Mouse (Mus musculus): ENCODE data around the gene Mapk11. TPM values are rescaled to one million over a fixed set of nuclear protein-coding genes. Genes with fewer than 3 reads are reported as not detected.
A peak's percentile ranks its signal among the peaks of the same experiment; 100 is the strongest.

Mapk11 gene
- polyA plus RNA-seq, 1 experiment from 2014 or later = 10.4 TPM

DNA sequence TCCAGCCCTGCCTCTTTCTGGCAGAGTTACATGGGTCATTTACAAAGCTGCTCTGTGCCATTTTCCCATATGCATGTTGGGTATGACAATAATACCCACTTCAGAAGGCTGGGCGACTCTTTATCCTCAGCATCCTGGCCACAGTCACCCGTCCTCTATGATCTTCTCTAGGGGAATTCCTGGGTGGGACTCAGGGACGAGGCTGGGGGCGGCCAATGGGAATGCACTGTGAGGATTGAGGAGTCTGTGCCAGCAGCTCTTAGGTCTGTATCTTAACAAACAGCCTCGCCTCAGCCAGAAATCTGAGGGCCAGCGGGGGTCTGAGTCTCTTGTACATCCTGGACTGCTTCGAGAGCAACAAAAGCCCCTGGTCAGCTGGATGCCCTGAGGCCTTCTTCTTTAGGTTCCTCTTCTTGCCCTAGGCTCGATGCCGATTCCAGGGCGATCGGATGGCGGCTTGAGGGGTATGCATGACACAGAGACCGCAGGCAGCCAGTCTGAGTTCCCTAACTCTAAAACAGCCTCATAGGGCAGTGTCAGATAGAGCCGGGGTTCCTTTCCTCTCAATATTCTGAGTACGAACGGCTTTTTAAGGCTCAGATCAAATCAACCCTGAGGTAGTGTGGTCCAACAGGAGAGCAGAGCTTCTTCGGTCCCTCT lies 23.0 kb upstream of the Mapk11 start:
- ATAC-seq (ENCODE audit: low FRiP score, low read depth) = no peak
- H3K27me3 ChIP-seq = no peaks in the 10 kb centered on the region

DNA sequence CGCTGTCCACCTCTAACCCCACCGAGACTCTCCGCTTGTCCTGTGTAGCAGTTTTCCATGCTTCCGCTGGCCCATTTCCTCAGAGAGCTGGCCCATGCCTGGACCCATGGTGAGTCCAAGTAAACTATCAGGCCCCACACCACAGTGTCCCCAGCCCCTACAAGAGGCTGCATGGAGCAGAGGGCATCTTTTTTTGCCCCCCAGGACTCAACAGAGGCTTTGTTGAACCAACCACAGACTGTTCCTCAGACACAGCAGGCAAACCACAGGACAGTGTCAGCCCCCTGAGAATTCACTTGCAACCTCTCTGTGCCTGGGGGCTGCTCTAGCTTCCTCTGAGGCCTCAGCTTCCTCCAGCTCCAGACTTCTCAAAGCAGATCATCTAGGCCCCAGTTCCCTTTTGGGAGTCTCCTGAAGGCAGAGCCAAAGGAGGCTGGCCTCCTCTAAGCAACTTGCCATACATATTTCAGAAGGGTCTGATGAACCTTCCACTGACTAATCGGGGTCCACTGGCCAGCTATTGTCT lies 22.2 kb upstream of the Mapk11 start:
- Histone ChIP-seq H3K9me3 (no peaks in the 10 kb centered on the region), H3K9ac (no peak overlapping the region), H3K27ac (no peak overlapping the region), H3K27me3 (no peaks in the 10 kb centered on the region), H3K4me3 (no peak overlapping the region), H3K4me1 (peaks cover 83% of the 10 kb centered on the region), H3K36me3 (peaks cover 23% of the 10 kb centered on the region), H3K4me2 (replicated peaks) (no peak overlapping the region)
- no peak for ATAC-seq (ENCODE audit: low FRiP score, low read depth)
- WGBS = 95% methylated on average over 5 of the region's 5 CpGs

More for the DNA sequence above, 23.0 kb upstream of the Mapk11 start:
- Histone ChIP-seq H3K9ac (peak overlapping the region; percentile 82), H3K27ac (peak overlapping the region; percentile 70; the same call in 1 of the 2 replicates), H3K4me1 (peaks cover 91% of the 10 kb centered on the region), H3K36me3 (peaks cover 15% of the 10 kb centered on the region), H3K4me3 (peak overlapping the region; percentile 60), H3K9me3 (no peaks in the 10 kb centered on the region), H3K4me2 (replicated peaks) (peak overlapping the region; percentile 100)
- WGBS = 46% methylated on average over 17 of the region's 17 CpGs

- H3K4me3 ChIP-seq = no peak overlapping the region
- peak overlapping the region; percentile 51 for H3K4me2 ChIP-seq (replicated peaks)
- H3K4me1 ChIP-seq = peaks cover 68% of the 10 kb centered on the region
- H3K9me3 ChIP-seq = no peaks in the 10 kb centered on the region
- 58% methylated on average over 3 of the region's 3 CpGs for WGBS
- peaks cover 38% of the 10 kb centered on the region for H3K36me3 ChIP-seq
- no peak overlapping the region for H3K9ac ChIP-seq
- no peak for ATAC-seq (ENCODE audit: low FRiP score, low read depth)
- no peaks in the 10 kb centered on the region for H3K27me3 ChIP-seq
- peak overlapping the region; percentile 81 for H3K27ac ChIP-seq
Measured at GRCm38 (mm10) chr15:89170102-89170501, 20.7 kb upstream of the Mapk11 start.

DNA sequence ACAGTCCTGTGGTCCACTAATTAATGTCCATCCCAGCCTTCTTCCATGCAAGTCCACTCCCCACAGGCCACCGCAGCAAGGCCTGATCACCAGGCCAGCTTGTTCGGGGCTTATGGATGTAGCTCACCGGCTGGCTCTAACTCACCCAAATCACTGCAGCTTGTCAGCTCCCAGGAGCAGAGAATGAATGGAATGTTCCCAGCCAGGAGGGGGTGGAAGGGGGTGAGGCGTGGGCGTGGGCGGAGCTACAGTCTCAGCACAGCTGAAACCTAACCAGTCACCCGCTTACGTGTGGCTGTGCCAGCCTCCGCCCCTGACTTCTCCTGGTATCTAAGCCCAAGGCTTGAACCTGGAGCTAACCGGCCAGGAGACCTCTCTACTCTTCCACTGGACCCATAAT lies 20.0 kb upstream of the Mapk11 start:
- H3K27ac ChIP-seq = peak overlapping the region; percentile 81
- peaks cover 62% of the 10 kb centered on the region for H3K4me1 ChIP-seq
- peak; percentile 86 for ATAC-seq (ENCODE audit: low FRiP score, low read depth)
- no peaks in the 10 kb centered on the region for H3K9me3 ChIP-seq
- peak overlapping the region; percentile 48; the same call in 1 of the 2 replicates for H3K9ac ChIP-seq
- no peaks in the 10 kb centered on the region for H3K27me3 ChIP-seq
- H3K36me3 ChIP-seq = peaks cover 44% of the 10 kb centered on the region
- 4% methylated on average over 10 of the region's 10 CpGs for WGBS
- H3K4me2 ChIP-seq (replicated peaks) = peak overlapping the region; percentile 51
- peak overlapping the region; percentile 23 for H3K4me3 ChIP-seq

GRCm38 (mm10) chr15:89168922-89169321 lies 19.5 kb upstream of the Mapk11 start:
- no peaks in the 10 kb centered on the region for H3K9me3 ChIP-seq
- peaks cover 56% of the 10 kb centered on the region for H3K4me1 ChIP-seq
- H3K27me3 ChIP-seq = no peaks in the 10 kb centered on the region
- peak overlapping the region; percentile 81 for H3K27ac ChIP-seq
- no peak for ATAC-seq (ENCODE audit: low FRiP score, low read depth)
- H3K36me3 ChIP-seq = peaks cover 49% of the 10 kb centered on the region
- peak overlapping the region; percentile 48 for H3K9ac ChIP-seq
- WGBS = 50% methylated on average over 10 of the region's 10 CpGs
- H3K4me2 ChIP-seq (replicated peaks) = peak overlapping the region; percentile 51
- H3K4me3 ChIP-seq = peak overlapping the region; percentile 23

DNA sequence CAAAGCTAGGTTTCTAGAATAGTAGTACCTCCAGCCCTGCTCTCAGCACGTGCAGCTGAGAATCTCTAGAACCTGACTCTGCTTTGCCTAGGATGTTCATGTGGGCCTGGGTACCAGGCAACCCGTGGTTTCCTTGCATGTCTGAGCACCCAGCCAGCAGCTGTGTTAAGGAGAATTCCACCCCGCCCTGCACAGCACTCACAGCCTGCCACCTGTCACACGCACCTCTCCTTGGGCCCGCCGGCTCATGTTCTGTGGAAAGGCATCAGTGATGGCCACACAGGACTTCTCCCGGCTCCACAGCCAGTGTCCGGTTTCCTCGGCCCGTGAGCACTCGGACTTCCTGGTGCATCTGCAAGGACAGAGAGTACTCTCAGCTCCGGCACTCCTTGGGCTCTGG lies 16.1 kb upstream of the Mapk11 start:
- ATAC-seq (ENCODE audit: low FRiP score, low read depth) = no peak

DNA sequence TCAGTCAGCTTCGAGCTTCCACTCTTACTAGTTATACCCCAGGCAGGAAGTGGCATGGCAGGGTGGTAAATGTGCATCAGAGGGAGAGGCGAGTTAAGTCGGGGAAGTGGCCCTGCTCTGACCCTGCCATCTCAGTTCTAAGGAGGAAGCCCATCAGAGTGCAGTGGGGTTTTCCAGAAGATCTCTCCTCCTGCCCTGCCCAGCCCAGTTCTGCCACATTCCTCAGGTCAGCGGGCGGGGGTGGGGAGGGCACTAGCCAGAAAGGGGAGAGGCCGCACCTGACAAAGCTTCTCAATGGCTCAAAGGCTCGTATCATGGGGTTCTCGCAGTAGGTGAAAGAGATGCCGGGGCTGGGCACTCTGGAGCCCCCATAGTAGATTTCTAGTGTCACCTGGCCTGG lies 12.0 kb upstream of the Mapk11 start:
- no peaks in the 10 kb centered on the region for H3K4me1 ChIP-seq
- H3K4me3 ChIP-seq = no peak overlapping the region
- H3K9ac ChIP-seq = no peak overlapping the region
- H3K4me2 ChIP-seq (replicated peaks) = no peak overlapping the region
- peaks cover 100% of the 10 kb centered on the region for H3K36me3 ChIP-seq
- H3K27ac ChIP-seq = no peak overlapping the region
- H3K9me3 ChIP-seq = no peaks in the 10 kb centered on the region
- WGBS = 80% methylated on average over 9 of the region's 9 CpGs
- H3K27me3 ChIP-seq = no peaks in the 10 kb centered on the region
- no peak for ATAC-seq (ENCODE audit: low FRiP score, low read depth)

More for the DNA sequence above, 16.1 kb upstream of the Mapk11 start:
- H3K9ac ChIP-seq = no peak overlapping the region
- no peaks in the 10 kb centered on the region for H3K9me3 ChIP-seq
- H3K4me1 ChIP-seq = peaks cover 25% of the 10 kb centered on the region
- H3K27me3 ChIP-seq = no peaks in the 10 kb centered on the region
- no peak overlapping the region for H3K4me3 ChIP-seq
- H3K27ac ChIP-seq = no peak overlapping the region
- peaks cover 84% of the 10 kb centered on the region for H3K36me3 ChIP-seq
- 87% methylated on average over 12 of the region's 12 CpGs for WGBS
- no peak overlapping the region for H3K4me2 ChIP-seq (replicated peaks)

DNA sequence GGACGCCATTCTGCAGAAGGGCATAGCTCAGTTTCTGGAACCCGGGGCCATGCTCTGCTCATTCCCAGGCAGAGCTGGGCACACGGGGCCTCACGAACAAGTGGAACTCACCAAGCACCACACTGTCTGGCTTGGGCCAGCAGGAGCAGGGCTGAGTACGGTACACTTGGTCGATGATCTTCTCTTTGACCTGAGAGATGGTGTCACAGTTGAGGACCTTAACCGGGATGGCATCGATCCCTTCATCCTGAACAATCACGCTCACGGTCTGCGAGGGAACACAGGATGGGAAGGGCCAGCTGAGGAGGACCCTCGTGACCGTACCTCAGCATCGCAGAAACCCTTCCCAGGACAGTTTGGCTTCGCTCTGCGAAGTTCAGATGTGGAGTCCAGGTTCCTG lies 9.1 kb upstream of the Mapk11 start:
- H3K4me2 ChIP-seq (replicated peaks) = no peak overlapping the region
- WGBS = 92% methylated on average over 16 of the region's 16 CpGs
- H3K36me3 ChIP-seq = peaks cover 100% of the 10 kb centered on the region
- no peaks in the 10 kb centered on the region for H3K9me3 ChIP-seq
- H3K4me3 ChIP-seq = no peak overlapping the region
- no peaks in the 10 kb centered on the region for H3K27me3 ChIP-seq
- H3K27ac ChIP-seq = no peak overlapping the region
- H3K4me1 ChIP-seq = no peaks in the 10 kb centered on the region
- H3K9ac ChIP-seq = no peak overlapping the region
- no peak for ATAC-seq (ENCODE audit: low FRiP score, low read depth)

- no peak for ATAC-seq (ENCODE audit: low FRiP score, low read depth)
- H3K4me2 ChIP-seq (replicated peaks) = no peak overlapping the region
- H3K4me1 ChIP-seq = no peaks in the 10 kb centered on the region
- H3K4me3 ChIP-seq = no peak overlapping the region
- 70% methylated on average over 7 of the region's 7 CpGs for WGBS
- H3K9me3 ChIP-seq = no peaks in the 10 kb centered on the region
- peaks cover 94% of the 10 kb centered on the region for H3K36me3 ChIP-seq
- no peaks in the 10 kb centered on the region for H3K27me3 ChIP-seq
- no peak overlapping the region for H3K27ac ChIP-seq
- H3K9ac ChIP-seq = no peak overlapping the region
Measured at GRCm38 (mm10) chr15:89157954-89158353, 8.5 kb upstream of the Mapk11 start.

DNA sequence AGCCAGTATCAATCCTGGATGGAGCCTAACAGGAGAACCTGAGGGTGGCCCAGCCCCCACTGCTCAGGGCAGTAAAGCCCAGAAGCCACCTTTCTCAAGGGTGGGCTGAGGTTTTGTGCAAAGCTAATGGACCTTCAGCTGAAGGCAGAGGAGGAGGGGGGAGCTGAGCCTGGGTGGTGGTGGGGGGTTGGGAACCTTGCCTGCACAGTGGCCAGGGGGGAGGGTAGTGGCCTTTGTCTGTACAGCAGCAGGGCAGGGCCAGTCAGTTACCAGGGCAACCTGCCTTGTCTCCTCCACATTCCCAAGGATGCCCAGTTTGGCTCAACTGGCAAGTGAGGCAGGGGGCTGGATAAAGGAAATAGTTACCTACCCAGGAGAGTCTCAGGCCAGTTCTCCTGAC lies 2.9 kb upstream of the Mapk11 start:
- ATAC-seq (ENCODE audit: low FRiP score, low read depth) = no peak

GRCm38 (mm10) chr15:89150041-89150390 lies 588 bp upstream of the Mapk11 start:
- ATAC-seq (ENCODE audit: low FRiP score, low read depth) = no peak
- Histone ChIP-seq H3K4me3 (peak overlapping the region; percentile 70), H3K36me3 (peaks cover 15% of the 10 kb centered on the region), H3K9me3 (no peaks in the 10 kb centered on the region), H3K27ac (no peak overlapping the region), H3K27me3 (peaks cover 39% of the 10 kb centered on the region), H3K9ac (peak overlapping the region; percentile 73), H3K4me2 (replicated peaks) (peak overlapping the region; percentile 97), H3K4me1 (peaks cover 34% of the 10 kb centered on the region)
- WGBS = 2% methylated on average over 13 of the region's 13 CpGs

More for the DNA sequence above, 2.9 kb upstream of the Mapk11 start:
- Histone ChIP-seq H3K9me3 (no peaks in the 10 kb centered on the region), H3K4me1 (peaks cover 20% of the 10 kb centered on the region), H3K9ac (no peak overlapping the region), H3K4me2 (replicated peaks) (no peak overlapping the region), H3K27ac (no peak overlapping the region), H3K27me3 (peaks cover 21% of the 10 kb centered on the region), H3K4me3 (no peak overlapping the region), H3K36me3 (peaks cover 38% of the 10 kb centered on the region)

GRCm38 (mm10) chr15:89148496-89149270 lies 745 bp downstream of the Mapk11 start:
- WGBS = 7% methylated on average over 25 of the region's 25 CpGs
- H3K9ac ChIP-seq = peak overlapping the region; percentile 73
- peaks cover 1% of the 10 kb centered on the region for H3K36me3 ChIP-seq
- no peaks in the 10 kb centered on the region for H3K9me3 ChIP-seq
- no peak for ATAC-seq (ENCODE audit: low FRiP score, low read depth)
- H3K4me1 ChIP-seq = peaks cover 34% of the 10 kb centered on the region
- peaks cover 39% of the 10 kb centered on the region for H3K27me3 ChIP-seq
- peak overlapping the region; percentile 70 for H3K4me3 ChIP-seq
- no peak overlapping the region for H3K27ac ChIP-seq
- H3K4me2 ChIP-seq (replicated peaks) = peak overlapping the region; percentile 97

Measured in limb, embryonic 13.5 days (tissue).